Mouse (Mus musculus): ENCODE data around the gene Igdcc3. TPM values are rescaled to one million over a fixed set of nuclear protein-coding genes. Genes with fewer than 3 reads are reported as not detected.

The Igdcc3 gene
- polyA plus RNA-seq, 1 experiment from 2014 or later = 208 TPM

- H3K27me3 ChIP-seq (ENCODE audit: poor library complexity, severe bottlenecking) = peaks cover 16% of the 10 kb centered on the region
- peaks cover 86% of the 10 kb centered on the region for H3K4me1 ChIP-seq
- peaks cover 66% of the 10 kb centered on the region for H3K36me3 ChIP-seq (replicated peaks)
- H3K4me3 ChIP-seq = no peak overlapping the region
- peak overlapping the region; percentile 75 for H3K27ac ChIP-seq
- DNase-seq (ENCODE audit: extremely low spot score, low spot score) = no peak
- WGBS = 69% methylated on average over 9 of the region's 9 CpGs
- H3K9me3 ChIP-seq = no peaks in the 10 kb centered on the region; the same call in 1 of the 2 replicates
Measured at GRCm38 (mm10) chr9:65166386-65166785, 25.4 kb downstream of the Igdcc3 start.

- H3K4me3 ChIP-seq = peak overlapping the region; percentile 4; the same call in 1 of the 2 replicates
- peaks cover 83% of the 10 kb centered on the region for H3K36me3 ChIP-seq (replicated peaks)
- no peaks in the 10 kb centered on the region; the same call in 1 of the 2 replicates for H3K9me3 ChIP-seq
- peaks cover 85% of the 10 kb centered on the region for H3K4me1 ChIP-seq
- WGBS = 64% methylated on average over 6 of the region's 6 CpGs
- peak overlapping the region; percentile 75 for H3K27ac ChIP-seq
- H3K27me3 ChIP-seq (ENCODE audit: poor library complexity, severe bottlenecking) = no peaks in the 10 kb centered on the region
- no peak for DNase-seq (ENCODE audit: extremely low spot score, low spot score)
Measured at GRCm38 (mm10) chr9:65168534-65168933, 27.5 kb downstream of the Igdcc3 start.

- H3K27me3 ChIP-seq (ENCODE audit: poor library complexity, severe bottlenecking) = no peaks in the 10 kb centered on the region
- H3K4me1 ChIP-seq = peaks cover 85% of the 10 kb centered on the region
- H3K9me3 ChIP-seq = no peaks in the 10 kb centered on the region; the same call in 1 of the 2 replicates
- no peak for DNase-seq (ENCODE audit: extremely low spot score, low spot score)
- peak overlapping the region; percentile 4; the same call in 1 of the 2 replicates for H3K4me3 ChIP-seq
- 47% methylated on average over 4 of the region's 4 CpGs for WGBS
- peak overlapping the region; percentile 75 for H3K27ac ChIP-seq
- H3K36me3 ChIP-seq (replicated peaks) = peaks cover 85% of the 10 kb centered on the region
Measured at GRCm38 (mm10) chr9:65168952-65169351, 28.0 kb downstream of the Igdcc3 start.

GRCm38 (mm10) chr9:65172654-65173053 lies 31.7 kb downstream of the Igdcc3 start:
- H3K36me3 ChIP-seq (replicated peaks) = peaks cover 89% of the 10 kb centered on the region
- 67% methylated on average over 9 of the region's 9 CpGs for WGBS
- peaks cover 86% of the 10 kb centered on the region for H3K4me1 ChIP-seq

GRCm38 (mm10) chr9:65175234-65175938 lies 34.4 kb downstream of the Igdcc3 start:
- Histone ChIP-seq H3K4me3 (peak overlapping the region; percentile 34), H3K27me3 (ENCODE audit: poor library complexity, severe bottlenecking) (peaks cover 14% of the 10 kb centered on the region; the same call in 1 of the 2 replicates), H3K27ac (peak overlapping the region; percentile 92), H3K9me3 (no peaks in the 10 kb centered on the region), H3K4me1 (peaks cover 88% of the 10 kb centered on the region), H3K36me3 (replicated peaks) (peaks cover 93% of the 10 kb centered on the region)
- WGBS = 20% methylated on average over 5 of the region's 5 CpGs
- no peak for DNase-seq (ENCODE audit: extremely low spot score, low spot score)

More at GRCm38 (mm10) chr9:65172654-65173053, 31.7 kb downstream of the Igdcc3 start:
- H3K9me3 ChIP-seq = no peaks in the 10 kb centered on the region
- H3K27ac ChIP-seq = peak overlapping the region; percentile 67
- no peak for DNase-seq (ENCODE audit: extremely low spot score, low spot score)
- no peak overlapping the region for H3K4me3 ChIP-seq
- peaks cover under 1% of the 10 kb centered on the region; the same call in 1 of the 2 replicates for H3K27me3 ChIP-seq (ENCODE audit: poor library complexity, severe bottlenecking)

- Histone ChIP-seq H3K4me1 (peaks cover 96% of the 10 kb centered on the region), H3K27me3 (ENCODE audit: poor library complexity, severe bottlenecking) (peaks cover 22% of the 10 kb centered on the region; the same call in 1 of the 2 replicates), H3K27ac (peak overlapping the region; percentile 92), H3K4me3 (peak overlapping the region; percentile 34), H3K36me3 (replicated peaks) (peaks cover 93% of the 10 kb centered on the region), H3K9me3 (no peaks in the 10 kb centered on the region)
- WGBS = 34% methylated on average over 9 of the region's 9 CpGs
- peak; percentile 57 for DNase-seq (ENCODE audit: extremely low spot score, low spot score)
Measured at GRCm38 (mm10) chr9:65175939-65176871, 35.2 kb downstream of the Igdcc3 start.

GRCm38 (mm10) chr9:65177497-65177896 lies 36.5 kb downstream of the Igdcc3 start:
- H3K4me1 ChIP-seq = peaks cover 100% of the 10 kb centered on the region
- peaks cover 94% of the 10 kb centered on the region for H3K36me3 ChIP-seq (replicated peaks)

GRCm38 (mm10) chr9:65177912-65178311 lies 36.9 kb downstream of the Igdcc3 start:
- H3K9me3 ChIP-seq = no peaks in the 10 kb centered on the region
- H3K4me3 ChIP-seq = peak overlapping the region; percentile 39
- peaks cover 34% of the 10 kb centered on the region for H3K27me3 ChIP-seq (ENCODE audit: poor library complexity, severe bottlenecking)
- WGBS = 31% methylated on average over 10 of the region's 10 CpGs
- no peak for DNase-seq (ENCODE audit: extremely low spot score, low spot score)
- H3K4me1 ChIP-seq = peaks cover 100% of the 10 kb centered on the region
- H3K36me3 ChIP-seq (replicated peaks) = peaks cover 94% of the 10 kb centered on the region
- H3K27ac ChIP-seq = peak overlapping the region; percentile 92

More at GRCm38 (mm10) chr9:65177497-65177896, 36.5 kb downstream of the Igdcc3 start:
- H3K4me3 ChIP-seq = peak overlapping the region; percentile 39
- H3K27me3 ChIP-seq (ENCODE audit: poor library complexity, severe bottlenecking) = peaks cover 30% of the 10 kb centered on the region
- DNase-seq (ENCODE audit: extremely low spot score, low spot score) = no peak
- H3K9me3 ChIP-seq = no peaks in the 10 kb centered on the region
- 81% methylated on average over 3 of the region's 3 CpGs for WGBS
- peak overlapping the region; percentile 92 for H3K27ac ChIP-seq

GRCm38 (mm10) chr9:65178336-65179213 lies 37.6 kb downstream of the Igdcc3 start:
- Histone ChIP-seq H3K4me3 (peak overlapping the region; percentile 39), H3K36me3 (replicated peaks) (peaks cover 94% of the 10 kb centered on the region), H3K27me3 (ENCODE audit: poor library complexity, severe bottlenecking) (peaks cover 34% of the 10 kb centered on the region), H3K27ac (peak overlapping the region; percentile 92), H3K9me3 (no peaks in the 10 kb centered on the region), H3K4me1 (peaks cover 94% of the 10 kb centered on the region)
- WGBS = under 1% methylated on average over 22 of the region's 22 CpGs
- peak; percentile 84 for DNase-seq (ENCODE audit: extremely low spot score, low spot score)

GRCm38 (mm10) chr9:65179817-65180624 lies 39.0 kb downstream of the Igdcc3 start:
- H3K9me3 ChIP-seq = no peaks in the 10 kb centered on the region
- 36% methylated on average over 17 of the region's 17 CpGs for WGBS
- H3K27me3 ChIP-seq (ENCODE audit: poor library complexity, severe bottlenecking) = peaks cover 36% of the 10 kb centered on the region
- H3K4me3 ChIP-seq = no peak overlapping the region
- H3K27ac ChIP-seq = peak overlapping the region; percentile 92
- no peak for DNase-seq (ENCODE audit: extremely low spot score, low spot score)
- peaks cover 82% of the 10 kb centered on the region for H3K4me1 ChIP-seq
- peaks cover 95% of the 10 kb centered on the region for H3K36me3 ChIP-seq (replicated peaks)

- no peak overlapping the region for H3K27ac ChIP-seq
- peaks cover 35% of the 10 kb centered on the region for H3K36me3 ChIP-seq (replicated peaks)
- H3K9me3 ChIP-seq = no peaks in the 10 kb centered on the region
- DNase-seq (ENCODE audit: extremely low spot score, low spot score) = peak; percentile 82
- H3K27me3 ChIP-seq (ENCODE audit: poor library complexity, severe bottlenecking) = peaks cover 3% of the 10 kb centered on the region; the same call in 1 of the 2 replicates
- no peak overlapping the region for H3K4me3 ChIP-seq
- peaks cover 67% of the 10 kb centered on the region for H3K4me1 ChIP-seq
- 3% methylated on average over 3 of the region's 3 CpGs for WGBS
Measured at GRCm38 (mm10) chr9:65188599-65188998, 47.6 kb downstream of the Igdcc3 start.
